Mouse (Mus musculus) forebrain, postnatal 0 days (tissue): ENCODE results near the gene Cap2. TPM values are rescaled to one million over a fixed set of nuclear protein-coding genes. Genes with fewer than 3 reads are reported as not detected.

Experiments
- ATAC-seq: fragments of 200-750 bp; cut with Nextera tagmentation; 2 replicates; pipeline ENCODE4 v1.8.0; 2017; ENCODE audit warnings: mild to moderate bottlenecking, moderate library complexity
- DNase-seq: peaks from one replicate; pipeline ENCODE4 v3.0.0-alpha.2; 2015
- H3K27ac ChIP-seq: fragments of 300-500 bp; sonication (generic); 2 replicates; pipeline ENCODE4 v1.5.1; 2014; ENCODE audit warnings: low read depth, mild to moderate bottlenecking, antibody characterized with exemption, low read length, moderate library complexity, mixed read lengths
- H3K27me3 ChIP-seq: fragments of 300-500 bp; sonication (generic); 2 replicates; pipeline ENCODE4 v1.6.1; 2014; ENCODE audit warnings: mild to moderate bottlenecking, low read length, mixed read lengths; ENCODE audit not compliant: insufficient read depth
- H3K36me3 ChIP-seq: fragments of 300-500 bp; sonication (generic); 2 replicates; pipeline ENCODE4 v1.6.1; 2014; ENCODE audit warnings: mild to moderate bottlenecking, moderate library complexity; ENCODE audit not compliant: insufficient read depth
- H3K4me1 ChIP-seq: fragments of 300-500 bp; sonication (generic); 2 replicates; pipeline ENCODE4 v1.6.1; 2014; ENCODE audit warnings: antibody characterized with exemption; ENCODE audit not compliant: insufficient read depth
- H3K4me2 ChIP-seq: fragments of 300-500 bp; sonication (generic); 2 replicates; pipeline ENCODE4 v1.6.1; 2014; ENCODE audit warnings: low read depth, mild to moderate bottlenecking, moderate library complexity
- H3K4me3 ChIP-seq: fragments of 300-500 bp; sonication (generic); 2 replicates; pipeline ENCODE4 v1.5.1; 2014; ENCODE audit warnings: low read depth, low read length, mixed read lengths
- H3K9ac ChIP-seq: fragments of 300-500 bp; sonication (generic); 2 replicates; pipeline ENCODE4 v1.6.1; 2014; ENCODE audit warnings: mild to moderate bottlenecking
- H3K9me3 ChIP-seq: fragments of 300-500 bp; sonication (generic); 2 replicates; pipeline ENCODE4 v1.6.1; 2016; ENCODE audit warnings: low read length
- CTCF ChIP-seq: sonication (generic); IDR thresholded peaks from 2 replicates; pipeline ENCODE4 v1.5.1; 2016; ENCODE audit warnings: antibody characterized with exemption, control low read depth, low read depth
- WGBS: fragments of 180-500 bp; shearing (Covaris S2); extraction: QIAGEN DNeasy Blood & Tissue Kit; methylation state at CpG from one replicate; pipeline ENCODE4 v1.1.7; 2014; 5-methylcytosine and 5-hydroxymethylcytosine counted together
- polyA plus RNA-seq: library from polyadenylated mRNA; unstranded; fragments of >200 nt; fragmentation: Nextera tagmentation; extraction: Ambion mirVana; gene quantifications from 2 replicates; pipeline ENCODE4 v1.2.1, GENCODE M21; 2015
- total RNA-seq: library from RNA; depleted of rRNA; stranded (reverse); fragments of >200 nt; gene quantifications from 2 replicates; pipeline ENCODE4 v1.2.3, GENCODE M21; 2014

Cap2 gene
- total and polyA plus RNA-seq, 2 experiments from 2014 or later, result 14.6 to 16.5 TPM

GRCm38 (mm10) chr13:46654566-46654965 lies 152.9 kb downstream of the Cap2 start:
- H3K4me3 ChIP-seq, result no peak overlapping the region
- H3K27ac ChIP-seq, result no peak overlapping the region
- no peaks in the 10 kb centered on the region for H3K27me3 ChIP-seq
- H3K36me3 ChIP-seq, result no peaks in the 10 kb centered on the region
- H3K9me3 ChIP-seq, result no peaks in the 10 kb centered on the region
- WGBS, result 34% methylated on average over 5 of the region's 5 CpGs
- H3K4me1 ChIP-seq, result no peaks in the 10 kb centered on the region
- TF ChIP-seq CTCF, result no peak
- peak; percentile 72 for DNase-seq
- H3K9ac ChIP-seq, result no peak overlapping the region
- H3K4me2 ChIP-seq, result no peak overlapping the region
- ATAC-seq, result peak; percentile 61

DNA sequence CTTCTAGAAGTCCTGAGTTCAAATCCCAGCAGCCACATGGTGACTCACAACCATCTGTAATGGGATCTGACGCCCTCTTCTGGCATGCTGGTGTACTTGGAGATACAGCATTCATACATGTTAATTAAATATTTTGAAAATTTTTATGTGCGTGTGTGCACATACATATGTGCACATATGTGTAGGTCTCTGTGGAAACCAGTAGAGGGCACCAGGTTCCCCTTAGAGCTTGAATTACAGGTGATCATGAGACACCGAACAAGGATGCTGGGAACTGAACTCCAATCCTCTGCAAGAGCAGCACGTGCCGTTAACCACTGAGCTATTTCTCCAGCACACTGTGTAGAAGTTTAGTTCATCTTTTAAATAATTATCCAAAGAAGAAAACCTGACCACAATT lies 157.6 kb downstream of the Cap2 start:
- Histone ChIP-seq H3K27ac (no peak overlapping the region), H3K36me3 (no peaks in the 10 kb centered on the region), H3K9ac (no peak overlapping the region), H3K4me2 (no peak overlapping the region), H3K27me3 (no peaks in the 10 kb centered on the region), H3K9me3 (no peaks in the 10 kb centered on the region), H3K4me1 (no peaks in the 10 kb centered on the region), H3K4me3 (no peak overlapping the region)
- DNase-seq (no peak), ATAC-seq (no peak)
- peak; percentile 24; the same call in 1 of the 2 replicates for TF ChIP-seq CTCF
- 89% methylated on average over 5 of the region's 5 CpGs for WGBS

GRCm38 (mm10) chr13:46663461-46663964 lies 161.9 kb downstream of the Cap2 start:
- no peak overlapping the region for H3K27ac ChIP-seq
- no peak overlapping the region for H3K4me3 ChIP-seq
- H3K9me3 ChIP-seq, result no peaks in the 10 kb centered on the region
- no peak overlapping the region for H3K4me2 ChIP-seq
- ATAC-seq (peak; percentile 71), DNase-seq (peak; percentile 81)
- H3K36me3 ChIP-seq, result no peaks in the 10 kb centered on the region
- peak; percentile 84 for TF ChIP-seq CTCF
- no peak overlapping the region for H3K9ac ChIP-seq
- 30% methylated on average over 4 of the region's 4 CpGs for WGBS
- H3K27me3 ChIP-seq, result no peaks in the 10 kb centered on the region
- H3K4me1 ChIP-seq, result no peaks in the 10 kb centered on the region

GRCm38 (mm10) chr13:46669048-46669619 lies 167.5 kb downstream of the Cap2 start, which contains the start of gene Fam8a1:
Gene Fam8a1 (plus strand): TSS chr13:46669522.
- Histone ChIP-seq H3K27me3 (no peaks in the 10 kb centered on the region), H3K4me3 (peak within 1 kb of the TSS; percentile 86), H3K36me3 (peaks cover 18% of the 10 kb centered on the region), H3K27ac (peak within 1 kb of the TSS; percentile 90), H3K4me2 (peak within 1 kb of the TSS; percentile 75), H3K9ac (peak within 1 kb of the TSS; percentile 84), H3K9me3 (no peaks in the 10 kb centered on the region), H3K4me1 (peaks cover 13% of the 10 kb centered on the region)
- DNase-seq (peak; percentile 97), ATAC-seq (peak; percentile 98)
- TF ChIP-seq CTCF, result no peak
- WGBS, result 2% methylated on average over 36 of the region's 46 CpGs

GRCm38 (mm10) chr13:46669620-46670271 lies 168.1 kb downstream of the Cap2 start:
- Histone ChIP-seq H3K4me1 (peaks cover 13% of the 10 kb centered on the region), H3K9ac (peak overlapping the region; percentile 84), H3K27ac (peak overlapping the region; percentile 90), H3K4me2 (peak overlapping the region; percentile 75), H3K9me3 (no peaks in the 10 kb centered on the region), H3K4me3 (peak overlapping the region; percentile 86), H3K36me3 (peaks cover 20% of the 10 kb centered on the region), H3K27me3 (no peaks in the 10 kb centered on the region)
- peak; percentile 66 for ATAC-seq
- DNase-seq, result no peak
- peak; percentile 14; the same call in 1 of the 2 replicates for TF ChIP-seq CTCF
- WGBS, result 3% methylated on average over 66 of the region's 96 CpGs

DNA sequence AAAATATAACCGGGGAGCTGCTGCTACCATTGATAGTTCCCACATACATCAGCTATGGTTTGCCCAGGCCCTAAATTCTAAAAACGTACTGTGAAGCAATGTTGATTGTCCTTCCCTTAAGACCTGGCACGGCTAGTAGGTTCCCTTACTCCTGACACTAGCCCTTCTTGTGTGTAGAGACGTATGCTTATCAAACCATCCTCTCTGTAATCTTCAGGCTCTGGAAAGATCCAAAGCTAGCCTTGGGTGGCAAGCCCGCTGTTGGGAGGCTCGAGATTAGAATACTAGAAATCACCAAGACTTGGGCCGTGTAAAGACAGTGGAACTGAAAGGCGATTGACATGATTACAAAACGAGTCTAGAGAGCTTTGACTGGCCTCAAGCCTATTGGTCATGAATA lies 168.9 kb downstream of the Cap2 start:
- peak overlapping the region; percentile 75 for H3K4me2 ChIP-seq
- ATAC-seq, result no peak

DNA sequence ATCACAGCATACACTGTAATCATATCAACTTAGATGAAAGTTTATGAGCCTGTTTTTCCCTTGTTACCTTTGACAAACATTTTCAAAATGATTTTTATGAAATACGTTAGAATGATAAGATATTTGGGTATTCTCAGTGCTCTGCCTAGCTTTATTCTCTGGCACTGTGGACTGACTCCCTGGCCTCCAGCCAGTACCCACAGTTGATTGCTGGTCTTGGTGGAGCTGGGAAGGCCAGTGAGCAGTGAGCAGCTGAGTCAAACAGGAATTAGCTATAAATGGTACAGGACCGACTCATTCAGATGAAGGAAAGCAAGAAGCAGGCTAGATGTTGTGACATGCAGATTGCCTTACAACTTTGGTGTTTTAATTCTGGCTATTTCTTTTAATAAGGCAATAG lies 173.0 kb downstream of the Cap2 start:
- no peak overlapping the region for H3K4me3 ChIP-seq
- H3K36me3 ChIP-seq, result peaks cover 24% of the 10 kb centered on the region
- 85% methylated on average over 2 of the region's 2 CpGs for WGBS
- H3K27ac ChIP-seq, result no peak overlapping the region
- H3K9ac ChIP-seq, result no peak overlapping the region
- no peak overlapping the region for H3K4me2 ChIP-seq
- H3K27me3 ChIP-seq, result no peaks in the 10 kb centered on the region
- TF ChIP-seq CTCF, result no peak
- no peaks in the 10 kb centered on the region for H3K9me3 ChIP-seq
- DNase-seq, result no peak
- no peak for ATAC-seq
- peaks cover 13% of the 10 kb centered on the region for H3K4me1 ChIP-seq

More for the DNA sequence above, 168.9 kb downstream of the Cap2 start:
- Histone ChIP-seq H3K4me1 (peaks cover 13% of the 10 kb centered on the region), H3K27ac (no peak overlapping the region), H3K36me3 (peaks cover 24% of the 10 kb centered on the region), H3K4me3 (peak overlapping the region; percentile 86), H3K27me3 (no peaks in the 10 kb centered on the region), H3K9ac (peak overlapping the region; percentile 84; the same call in 1 of the 2 replicates), H3K9me3 (no peaks in the 10 kb centered on the region)
- peak; percentile 21 for DNase-seq
- WGBS, result 59% methylated on average over 9 of the region's 9 CpGs
- no peak for TF ChIP-seq CTCF
